Mouse (Mus musculus): Measurements from ENCODE around the gene Eps15l1. TPM values are rescaled to one million over a fixed set of nuclear protein-coding genes. Genes with fewer than 3 reads are reported as not detected.

The Eps15l1 gene
- polyA plus RNA-seq, 1 experiment from 2014 or later: 30.5 TPM

DNA sequence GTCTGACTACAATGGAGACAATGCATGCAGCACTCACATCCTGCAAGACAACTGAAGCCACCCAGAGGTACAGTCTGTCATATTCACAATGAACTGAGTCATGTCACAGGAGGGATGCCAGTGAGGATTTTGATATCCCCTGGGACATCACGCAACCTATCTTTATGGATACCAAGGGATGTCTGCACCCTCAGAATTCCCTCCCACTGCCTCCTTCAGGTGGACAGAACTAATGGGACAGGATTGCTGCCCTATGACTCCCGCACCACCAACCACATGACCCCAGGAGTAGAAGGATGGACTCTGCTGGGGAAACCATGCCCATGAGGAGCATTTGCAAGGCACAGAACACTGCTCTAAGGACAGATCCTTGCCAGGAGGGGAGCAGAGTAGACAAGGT, 54.8 kb downstream of the Eps15l1 start:
- Histone ChIP-seq H3K27me3 (no peaks in the 10 kb centered on the region), H3K36me3 (peaks cover 79% of the 10 kb centered on the region), H3K4me3 (no peak overlapping the region), H3K4me1 (replicated peaks) (peaks cover 3% of the 10 kb centered on the region), H3K9me3 (replicated peaks) (no peaks in the 10 kb centered on the region), H3K4me2 (no peak overlapping the region), H3K27ac (no peak overlapping the region), H3K9ac (no peak overlapping the region)
- WGBS: 91% methylated on average over 2 of the region's 2 CpGs
- ATAC-seq (replicated peaks; ENCODE audit: insufficient number of reproducible peaks, insufficient read depth, low FRiP score, low read depth): no peak

DNA sequence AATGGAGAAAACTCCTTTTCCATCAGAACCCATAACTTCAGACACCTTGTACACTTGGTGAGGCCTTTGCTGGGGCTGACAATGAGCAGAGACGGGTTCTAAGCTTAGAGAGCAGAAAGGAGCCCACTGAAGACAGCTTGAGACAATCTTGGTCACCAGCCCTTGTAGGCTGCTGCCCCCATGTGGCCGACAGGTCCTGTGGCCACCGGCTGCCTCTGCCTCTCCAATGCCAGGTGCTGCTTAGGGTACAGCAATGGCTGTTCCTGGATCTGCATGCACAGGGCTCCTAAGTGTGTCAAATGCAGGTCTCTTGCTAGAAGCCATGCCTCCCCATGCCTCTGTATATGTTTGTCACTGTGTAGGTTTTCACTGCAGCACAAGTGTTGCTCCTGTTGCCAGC, 55.4 kb downstream of the Eps15l1 start:
- no peak overlapping the region for H3K4me2 ChIP-seq
- no peak overlapping the region for H3K4me3 ChIP-seq
- peaks cover 79% of the 10 kb centered on the region for H3K36me3 ChIP-seq
- ATAC-seq (replicated peaks; ENCODE audit: insufficient number of reproducible peaks, insufficient read depth, low FRiP score, low read depth): peak; percentile 48; the same call in 1 of the 2 replicates
- H3K9me3 ChIP-seq (replicated peaks): no peaks in the 10 kb centered on the region
- WGBS: 16% methylated on average over 3 of the region's 3 CpGs
- no peak overlapping the region for H3K9ac ChIP-seq
- H3K27ac ChIP-seq: no peak overlapping the region
- H3K4me1 ChIP-seq (replicated peaks): peaks cover 3% of the 10 kb centered on the region
- no peaks in the 10 kb centered on the region for H3K27me3 ChIP-seq

DNA sequence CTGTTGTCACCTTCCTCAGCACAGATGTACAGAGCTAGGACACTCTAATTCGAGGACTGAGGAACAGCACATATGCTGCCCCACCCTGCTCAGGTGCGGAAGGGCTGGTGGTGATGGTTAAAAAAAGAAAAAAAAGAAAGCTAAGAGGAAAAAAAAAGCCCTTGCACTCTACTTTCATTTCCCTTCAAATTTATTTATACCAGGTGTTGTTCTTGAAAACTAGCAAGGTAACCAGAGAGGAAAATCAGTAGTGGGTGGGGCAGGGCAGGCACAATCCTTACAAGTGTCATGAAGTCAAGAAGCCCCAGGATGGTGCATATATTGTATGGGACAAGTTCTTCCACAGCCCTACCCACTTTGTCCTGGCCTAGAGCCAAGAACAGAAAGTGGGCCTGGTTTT, 56.2 kb downstream of the Eps15l1 start:
- H3K9ac ChIP-seq: no peak overlapping the region
- no peak for ATAC-seq (replicated peaks; ENCODE audit: insufficient number of reproducible peaks, insufficient read depth, low FRiP score, low read depth)
- WGBS: 92% methylated on average over 2 of the region's 2 CpGs

DNA sequence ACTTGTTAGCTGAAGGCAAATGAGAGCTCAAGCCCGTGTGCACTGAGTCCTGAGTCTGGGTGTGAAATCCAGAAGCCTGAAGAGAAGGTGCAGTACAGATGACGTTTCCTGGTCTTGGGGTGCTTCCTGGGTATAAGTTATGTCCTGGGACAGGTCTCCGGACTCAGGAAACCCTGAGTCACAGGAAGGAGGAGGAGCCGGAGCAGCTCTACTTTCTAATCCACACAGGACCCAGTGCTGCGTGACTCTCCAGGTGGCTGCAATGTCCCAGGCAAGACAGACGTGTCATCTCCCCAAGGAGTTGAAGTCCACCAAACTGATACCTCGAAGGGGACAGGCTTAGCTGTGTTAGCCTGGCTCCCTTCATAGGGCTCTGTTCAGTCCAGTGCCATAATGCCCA, 57.8 kb downstream of the Eps15l1 start:
- no peaks in the 10 kb centered on the region for H3K9me3 ChIP-seq (replicated peaks)
- H3K4me1 ChIP-seq (replicated peaks): peaks cover 3% of the 10 kb centered on the region
- H3K27ac ChIP-seq: no peak overlapping the region
- no peaks in the 10 kb centered on the region for H3K27me3 ChIP-seq
- H3K36me3 ChIP-seq: peaks cover 71% of the 10 kb centered on the region
- H3K4me3 ChIP-seq: no peak overlapping the region
- WGBS: 76% methylated on average over 7 of the region's 7 CpGs
- no peak overlapping the region for H3K4me2 ChIP-seq
- no peak overlapping the region for H3K9ac ChIP-seq
- no peak for ATAC-seq (replicated peaks; ENCODE audit: insufficient number of reproducible peaks, insufficient read depth, low FRiP score, low read depth)

More for the DNA sequence above, 56.2 kb downstream of the Eps15l1 start:
- H3K4me1 ChIP-seq (replicated peaks): peaks cover 3% of the 10 kb centered on the region
- no peak overlapping the region for H3K4me3 ChIP-seq
- no peaks in the 10 kb centered on the region for H3K27me3 ChIP-seq
- no peak overlapping the region for H3K27ac ChIP-seq
- H3K9me3 ChIP-seq (replicated peaks): no peaks in the 10 kb centered on the region
- peaks cover 71% of the 10 kb centered on the region for H3K36me3 ChIP-seq
- H3K4me2 ChIP-seq: no peak overlapping the region

DNA sequence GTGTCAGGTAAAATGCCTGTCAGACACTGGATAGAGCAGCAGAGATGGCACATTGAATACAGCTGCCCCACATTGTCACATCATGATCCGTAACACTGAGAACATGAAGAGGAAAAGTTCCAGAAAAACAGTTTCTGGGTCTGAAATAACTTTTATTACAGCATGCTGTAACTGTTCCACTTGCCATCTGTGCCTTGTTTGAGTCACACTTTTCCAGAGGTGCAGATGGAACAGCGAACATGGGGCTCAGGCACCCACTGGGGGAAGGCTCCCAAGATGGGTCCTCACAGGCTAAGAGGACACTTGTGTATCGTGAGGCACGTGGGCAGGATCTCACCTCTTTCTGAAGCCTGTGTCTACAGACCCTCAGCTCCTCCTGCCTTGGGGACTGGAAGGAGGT, 58.5 kb downstream of the Eps15l1 start:
- Histone ChIP-seq H3K27me3 (no peaks in the 10 kb centered on the region), H3K36me3 (peaks cover 71% of the 10 kb centered on the region), H3K9ac (no peak overlapping the region), H3K4me1 (replicated peaks) (peaks cover 3% of the 10 kb centered on the region), H3K27ac (no peak overlapping the region), H3K4me2 (no peak overlapping the region), H3K4me3 (no peak overlapping the region), H3K9me3 (replicated peaks) (no peaks in the 10 kb centered on the region)
- WGBS: 90% methylated on average over 4 of the region's 4 CpGs
- no peak for ATAC-seq (replicated peaks; ENCODE audit: insufficient number of reproducible peaks, insufficient read depth, low FRiP score, low read depth)

DNA sequence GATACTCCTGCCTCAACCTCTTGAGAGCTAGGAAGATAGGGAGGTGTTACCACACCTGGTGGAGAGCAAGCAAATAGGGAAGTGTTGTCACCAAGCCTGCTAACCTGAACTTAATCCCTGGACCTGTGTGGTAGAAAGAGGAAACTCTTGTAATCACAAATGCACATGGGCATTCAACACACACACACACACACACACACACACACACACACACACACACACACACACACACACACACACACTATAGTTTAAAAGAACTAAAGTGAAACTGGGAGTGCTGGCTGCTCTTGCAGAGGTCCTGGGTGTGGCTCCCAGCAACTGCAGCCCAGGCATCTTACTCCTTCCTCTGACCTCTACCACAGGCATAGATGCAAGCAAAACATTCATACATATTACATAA, 61.1 kb downstream of the Eps15l1 start:
- H3K27me3 ChIP-seq: no peaks in the 10 kb centered on the region
- no peak overlapping the region for H3K4me2 ChIP-seq
- no peak overlapping the region for H3K27ac ChIP-seq
- H3K36me3 ChIP-seq: peaks cover 76% of the 10 kb centered on the region
- ATAC-seq (replicated peaks; ENCODE audit: insufficient number of reproducible peaks, insufficient read depth, low FRiP score, low read depth): no peak
- peaks cover 10% of the 10 kb centered on the region for H3K4me1 ChIP-seq (replicated peaks)
- no peak overlapping the region for H3K4me3 ChIP-seq
- no peak overlapping the region for H3K9ac ChIP-seq
- H3K9me3 ChIP-seq (replicated peaks): no peaks in the 10 kb centered on the region

DNA sequence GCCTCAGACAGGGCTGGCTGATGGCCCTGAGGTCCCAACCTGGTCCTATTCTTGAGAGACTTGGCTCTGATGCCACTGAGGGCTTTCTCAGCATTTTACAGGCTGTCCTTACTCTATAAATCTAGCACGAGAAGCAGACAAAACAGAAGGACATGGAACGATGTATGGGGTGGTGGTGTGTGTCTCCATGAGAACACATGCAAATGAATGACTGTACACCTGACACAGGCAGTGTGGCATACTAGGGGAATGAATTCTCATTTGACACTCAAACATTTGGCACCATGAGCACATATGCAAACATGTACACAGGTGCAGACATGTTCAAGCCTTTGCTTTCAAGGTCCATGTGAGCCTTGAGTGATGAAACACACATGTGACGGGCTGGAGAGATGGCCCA, 64.7 kb downstream of the Eps15l1 start:
- no peak overlapping the region for H3K9ac ChIP-seq
- 87% methylated on average over 3 of the region's 3 CpGs for WGBS
- H3K27ac ChIP-seq: no peak overlapping the region
- H3K4me1 ChIP-seq (replicated peaks): peaks cover 31% of the 10 kb centered on the region
- no peaks in the 10 kb centered on the region for H3K9me3 ChIP-seq (replicated peaks)
- no peaks in the 10 kb centered on the region for H3K27me3 ChIP-seq
- H3K4me3 ChIP-seq: no peak overlapping the region
- ATAC-seq (replicated peaks; ENCODE audit: insufficient number of reproducible peaks, insufficient read depth, low FRiP score, low read depth): no peak
- peaks cover 48% of the 10 kb centered on the region for H3K36me3 ChIP-seq
- H3K4me2 ChIP-seq: no peak overlapping the region

DNA sequence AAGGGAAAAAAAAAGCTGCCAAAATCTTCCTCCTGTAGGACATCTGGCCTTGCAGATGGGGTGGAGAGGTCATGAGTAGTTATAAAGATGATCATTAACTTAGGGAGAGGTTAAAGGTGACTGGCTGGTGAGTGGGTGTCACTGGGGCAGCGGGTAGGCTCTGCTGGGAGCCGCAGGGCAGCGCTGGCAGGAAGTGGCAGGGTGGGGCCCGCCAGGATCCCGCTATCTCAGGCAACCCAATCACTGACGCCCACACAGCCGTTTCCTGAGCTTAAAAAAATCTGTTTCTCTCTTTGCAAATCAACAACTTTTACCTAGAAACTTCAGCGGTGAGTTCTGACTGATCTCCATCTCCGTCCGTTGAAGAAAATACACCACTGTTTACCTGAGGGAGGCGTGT, 67.0 kb downstream of the Eps15l1 start:
- no peak overlapping the region for H3K4me3 ChIP-seq
- WGBS: 50% methylated on average over 11 of the region's 11 CpGs
- no peak overlapping the region for H3K9ac ChIP-seq
- ATAC-seq (replicated peaks; ENCODE audit: insufficient number of reproducible peaks, insufficient read depth, low FRiP score, low read depth): no peak
- no peak overlapping the region for H3K4me2 ChIP-seq
- peaks cover 34% of the 10 kb centered on the region for H3K4me1 ChIP-seq (replicated peaks)
- H3K36me3 ChIP-seq: peaks cover 35% of the 10 kb centered on the region
- peak overlapping the region; percentile 56 for H3K27ac ChIP-seq
- H3K27me3 ChIP-seq: no peaks in the 10 kb centered on the region
- H3K9me3 ChIP-seq (replicated peaks): no peaks in the 10 kb centered on the region

DNA sequence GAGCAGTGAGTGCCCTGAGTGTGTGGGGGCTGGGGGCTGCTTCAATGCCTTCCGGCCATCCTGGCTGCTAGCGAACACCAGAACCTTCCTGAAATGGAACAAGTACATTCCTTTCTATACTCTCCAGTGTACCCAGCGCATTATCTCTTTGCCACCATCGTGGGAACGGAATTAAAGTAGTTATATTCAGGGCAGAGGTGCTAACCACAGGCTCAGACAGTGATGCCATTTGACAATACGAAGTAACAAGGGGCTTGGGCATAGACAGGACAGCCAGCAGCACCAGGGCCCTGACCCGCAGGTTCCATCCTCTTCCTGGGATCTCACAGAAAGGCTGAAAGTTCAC, 67.6 kb downstream of the Eps15l1 start:
- no peak overlapping the region for H3K9ac ChIP-seq
- ATAC-seq (replicated peaks; ENCODE audit: insufficient number of reproducible peaks, insufficient read depth, low FRiP score, low read depth): no peak
- no peaks in the 10 kb centered on the region for H3K9me3 ChIP-seq (replicated peaks)
- H3K36me3 ChIP-seq: peaks cover 29% of the 10 kb centered on the region
- H3K4me3 ChIP-seq: no peak overlapping the region
- H3K27me3 ChIP-seq: no peaks in the 10 kb centered on the region
- H3K4me2 ChIP-seq: no peak overlapping the region
- WGBS: 36% methylated on average over 7 of the region's 7 CpGs
- H3K4me1 ChIP-seq (replicated peaks): peaks cover 34% of the 10 kb centered on the region
- peak overlapping the region; percentile 56 for H3K27ac ChIP-seq

DNA sequence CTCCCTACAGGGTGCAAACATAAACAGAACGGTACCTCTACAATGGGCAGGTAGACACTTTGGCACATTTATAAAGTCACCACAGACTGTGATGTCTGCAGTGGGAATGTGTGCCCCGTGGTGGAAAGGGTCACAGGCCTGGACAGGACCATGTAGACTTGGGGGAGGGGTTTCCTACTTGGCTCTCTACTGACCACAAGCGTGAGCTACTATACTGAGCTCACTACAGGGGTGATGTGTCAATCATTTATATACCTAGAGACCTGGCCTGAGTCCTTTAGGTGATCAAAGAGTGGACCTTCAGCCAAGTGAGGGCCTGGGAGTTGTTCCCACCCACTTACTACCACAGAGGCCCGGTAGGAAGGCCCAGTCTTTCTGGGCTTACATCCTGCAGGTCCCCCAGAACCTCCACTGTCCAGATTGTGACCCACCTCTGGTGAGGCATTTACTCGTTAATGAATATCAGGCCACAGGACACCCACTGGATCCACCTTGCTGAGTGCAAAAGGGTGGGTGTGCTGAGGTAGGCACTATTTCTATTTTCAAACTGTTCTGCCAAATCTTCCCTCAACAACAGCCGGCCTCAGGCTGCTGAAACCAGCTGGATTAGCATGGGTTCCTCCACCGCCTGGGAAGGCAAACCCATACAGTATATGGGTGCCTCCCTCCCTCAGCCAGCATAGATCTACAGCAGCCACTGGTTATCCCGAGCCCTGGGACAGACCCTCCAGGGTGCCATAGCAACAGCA, 68.1 kb downstream of the Eps15l1 start:
- no peak overlapping the region for H3K4me2 ChIP-seq
- 58% methylated on average over 8 of the region's 8 CpGs for WGBS
- H3K27me3 ChIP-seq: no peaks in the 10 kb centered on the region
- H3K9ac ChIP-seq: no peak overlapping the region
- peak; percentile 77 for ATAC-seq (replicated peaks; ENCODE audit: insufficient number of reproducible peaks, insufficient read depth, low FRiP score, low read depth)
- peaks cover 34% of the 10 kb centered on the region for H3K4me1 ChIP-seq (replicated peaks)
- H3K36me3 ChIP-seq: peaks cover 23% of the 10 kb centered on the region
- no peak overlapping the region for H3K4me3 ChIP-seq
- H3K27ac ChIP-seq: peak overlapping the region; percentile 56
- H3K9me3 ChIP-seq (replicated peaks): no peaks in the 10 kb centered on the region

DNA sequence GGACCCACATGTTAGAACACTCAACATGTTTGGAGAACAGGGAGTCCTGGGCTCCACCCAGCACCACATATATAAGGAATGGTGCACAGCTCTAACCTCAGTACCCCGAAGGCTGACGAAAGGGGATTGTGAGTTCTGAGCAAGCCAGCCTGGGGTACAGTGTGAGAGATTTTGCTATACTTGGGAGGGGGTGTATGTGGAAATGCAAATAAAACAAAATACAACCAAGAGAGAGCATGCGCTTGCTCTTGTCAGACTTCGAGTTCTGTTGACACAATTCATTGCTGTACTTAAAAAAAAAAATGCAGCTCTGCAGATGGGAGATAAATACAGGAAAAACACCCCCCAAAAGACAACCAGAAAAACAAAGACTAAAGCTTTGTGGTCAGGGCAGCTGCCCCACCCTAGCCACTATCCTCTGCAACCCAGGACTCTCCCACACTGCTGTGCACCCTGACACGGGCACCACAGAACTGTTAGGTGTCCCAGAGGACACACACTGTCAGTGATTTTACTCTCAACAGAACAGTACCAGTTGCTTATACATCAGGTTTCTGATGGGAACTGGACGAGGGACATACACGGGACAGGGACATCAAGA, 69.8 kb downstream of the Eps15l1 start:
- ATAC-seq (replicated peaks; ENCODE audit: insufficient number of reproducible peaks, insufficient read depth, low FRiP score, low read depth): no peak
- Histone ChIP-seq H3K36me3 (peaks cover 9% of the 10 kb centered on the region; the same call in 1 of the 2 replicates), H3K27ac (no peak overlapping the region), H3K9ac (no peak overlapping the region), H3K4me3 (no peak overlapping the region), H3K4me2 (no peak overlapping the region), H3K27me3 (no peaks in the 10 kb centered on the region), H3K4me1 (replicated peaks) (peaks cover 34% of the 10 kb centered on the region), H3K9me3 (replicated peaks) (no peaks in the 10 kb centered on the region)
- WGBS: 77% methylated on average over 7 of the region's 7 CpGs

DNA sequence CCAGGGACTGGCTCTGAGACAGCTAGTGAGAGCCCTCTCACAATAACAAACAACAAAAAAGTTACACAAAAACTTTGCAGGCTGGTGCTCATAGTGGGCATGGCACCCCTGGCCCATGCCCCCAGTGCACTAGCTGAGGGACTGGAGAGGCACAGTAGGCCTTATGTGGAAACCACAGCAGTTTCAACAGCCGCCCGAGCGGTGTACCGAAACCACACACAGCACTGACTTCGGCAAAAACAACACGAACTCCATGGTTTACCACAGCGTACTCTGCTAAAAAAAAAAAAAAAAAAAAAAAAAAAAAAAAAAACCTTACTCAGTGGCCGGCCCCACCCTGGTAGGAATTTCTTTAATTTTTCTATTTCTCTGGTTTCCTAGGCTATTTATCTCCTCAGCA, 70.5 kb downstream of the Eps15l1 start:
- no peaks in the 10 kb centered on the region for H3K27me3 ChIP-seq
- no peak overlapping the region for H3K9ac ChIP-seq
- no peak for ATAC-seq (replicated peaks; ENCODE audit: insufficient number of reproducible peaks, insufficient read depth, low FRiP score, low read depth)
- H3K4me3 ChIP-seq: no peak overlapping the region
- H3K4me1 ChIP-seq (replicated peaks): peaks cover 30% of the 10 kb centered on the region
- no peak overlapping the region for H3K27ac ChIP-seq
- 90% methylated on average over 8 of the region's 8 CpGs for WGBS
- H3K9me3 ChIP-seq (replicated peaks): no peaks in the 10 kb centered on the region
- no peak overlapping the region for H3K4me2 ChIP-seq
- H3K36me3 ChIP-seq: peaks cover under 1% of the 10 kb centered on the region; the same call in 1 of the 2 replicates

Measured in heart, embryonic 15.5 days (tissue).